Mouse (Mus musculus) kidney, adult 2 months (tissue): Measurements from ENCODE around the gene Gpbar1.

Experiments used
- CTCF ChIP-seq: fragments of 200-500 bp; conservative IDR thresholded peaks from 2 replicates; pipeline ENCODE4 v1.5.1; 2011; ENCODE audit warnings: low read depth, mild to moderate bottlenecking, control low read depth, low read length, moderate library complexity, mixed read lengths; ENCODE audit not compliant: insufficient read depth, insufficient read length
- POLR2A ChIP-seq: fragments of 200-500 bp; IDR thresholded peaks from one replicate; pipeline ENCODE4 v1.6.1; 2011; ENCODE audit warnings: low read depth, low read length, control low read depth

- no peak for TF ChIP-seq POLR2A
- no peak for TF ChIP-seq CTCF
Measured at GRCm38 (mm10) chr1:74304339-74304790, 26.0 kb downstream of the Gpbar1 start.
